Mouse (Mus musculus): ENCODE data around the gene Egfr.

The Egfr gene

GRCm38 (mm10) chr11:16830531-16831227, 78.7 kb downstream of the Egfr start:
- DNase-seq (ENCODE audit: low spot score) = peak; percentile 53

- DNase-seq (ENCODE audit: low spot score) = no peak
Measured at GRCm38 (mm10) chr11:16831974-16832464, 80.0 kb downstream of the Egfr start.

- no peak for DNase-seq (ENCODE audit: low spot score)
Measured at GRCm38 (mm10) chr11:16838772-16839171, 86.8 kb downstream of the Egfr start.

DNA sequence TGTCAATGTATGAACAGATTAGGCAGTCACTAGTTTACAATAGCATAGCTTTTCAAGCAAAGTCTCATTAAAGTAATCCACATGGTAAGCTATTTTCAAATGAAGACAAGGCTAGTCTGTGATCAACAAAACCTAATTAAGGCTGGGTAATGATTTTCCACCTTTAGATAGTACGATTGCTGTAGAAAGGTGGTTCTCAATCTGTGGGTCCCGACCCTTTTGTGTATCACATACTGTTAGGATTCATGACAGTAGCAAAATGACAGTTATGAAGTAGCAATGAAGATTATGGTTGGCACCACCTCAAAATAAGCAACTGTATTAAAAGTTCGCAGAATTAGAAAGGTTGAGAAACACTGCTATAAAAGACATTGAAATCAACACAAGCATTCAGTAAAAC, 90.9 kb downstream of the Egfr start:
- DNase-seq (ENCODE audit: low spot score) = no peak

DNA sequence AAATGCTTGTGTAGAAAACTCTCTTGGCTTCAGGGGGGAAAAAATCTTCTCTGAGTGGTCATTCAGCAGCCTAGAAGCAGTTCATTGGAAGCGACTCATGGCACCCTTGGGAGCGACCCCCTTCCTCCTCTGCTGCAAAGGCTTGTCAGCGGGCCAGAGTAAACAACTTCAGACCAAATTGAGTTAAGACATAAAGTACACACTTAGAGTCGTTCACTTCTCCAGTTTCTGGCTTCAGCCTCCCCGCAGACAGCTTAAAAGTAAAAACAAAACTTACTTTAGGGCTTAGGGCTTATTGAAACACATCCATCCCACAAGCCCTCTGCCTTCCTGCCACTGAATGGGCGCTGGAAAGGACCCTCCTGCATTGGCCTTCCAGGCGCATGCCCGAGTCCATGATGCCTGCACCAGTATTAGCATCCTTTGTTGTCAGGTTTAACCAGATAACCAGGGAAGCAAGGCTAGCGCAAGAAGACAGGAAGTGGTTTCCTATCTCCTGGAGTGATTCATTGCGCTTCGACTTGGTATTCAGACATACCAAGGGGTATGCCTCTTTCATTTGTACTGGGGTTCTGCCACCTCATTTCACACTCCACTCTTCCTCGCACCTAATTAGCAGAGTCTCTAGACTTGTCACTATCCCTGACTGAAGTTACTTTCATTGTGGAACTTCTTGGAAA, 92.0 kb downstream of the Egfr start:
- peak; percentile 34 for DNase-seq (ENCODE audit: low spot score)

DNA sequence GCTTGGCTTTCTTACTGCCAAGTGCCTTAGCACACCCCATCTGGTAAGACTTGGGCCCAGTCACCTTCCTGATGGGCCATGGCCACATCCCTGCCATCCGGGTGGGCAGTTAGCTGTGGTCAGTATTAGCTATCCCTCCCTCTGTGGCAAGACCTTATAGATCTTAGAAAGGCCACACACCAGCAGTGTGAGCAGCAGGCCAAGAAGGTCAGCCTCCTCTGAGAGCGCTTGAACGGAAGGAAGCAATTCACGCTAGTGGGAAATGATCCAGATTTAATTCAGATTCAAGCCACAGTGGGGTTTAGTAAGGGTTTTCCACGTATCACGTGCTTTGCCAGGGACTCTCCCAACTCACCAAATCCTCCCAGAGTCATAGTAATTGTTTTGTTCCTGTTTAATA, 96.9 kb downstream of the Egfr start:
- peak; percentile 14 for DNase-seq (ENCODE audit: low spot score)

- no peak for DNase-seq (ENCODE audit: low spot score)
Measured at GRCm38 (mm10) chr11:16851361-16851760, 99.4 kb downstream of the Egfr start.

DNA sequence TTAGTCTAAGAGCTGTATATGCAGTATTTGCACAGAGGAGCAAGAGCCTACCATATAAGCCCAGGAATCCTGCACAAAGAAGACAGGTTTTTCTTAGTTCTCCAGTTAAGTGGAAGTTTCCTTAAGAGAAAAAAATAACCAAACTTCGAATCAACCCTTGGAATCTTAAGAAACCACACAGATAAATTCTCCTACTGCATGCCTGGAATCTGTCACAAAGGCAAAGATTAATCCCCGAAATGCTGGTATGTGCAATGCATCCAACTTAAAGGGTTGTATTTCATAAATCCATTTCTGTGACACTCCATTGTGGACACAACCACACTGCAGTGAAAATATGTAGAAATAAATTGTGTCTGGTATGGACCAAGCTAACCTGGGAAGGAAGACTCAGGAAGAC, 102.1 kb downstream of the Egfr start:
- no peak for DNase-seq (ENCODE audit: low spot score)

DNA sequence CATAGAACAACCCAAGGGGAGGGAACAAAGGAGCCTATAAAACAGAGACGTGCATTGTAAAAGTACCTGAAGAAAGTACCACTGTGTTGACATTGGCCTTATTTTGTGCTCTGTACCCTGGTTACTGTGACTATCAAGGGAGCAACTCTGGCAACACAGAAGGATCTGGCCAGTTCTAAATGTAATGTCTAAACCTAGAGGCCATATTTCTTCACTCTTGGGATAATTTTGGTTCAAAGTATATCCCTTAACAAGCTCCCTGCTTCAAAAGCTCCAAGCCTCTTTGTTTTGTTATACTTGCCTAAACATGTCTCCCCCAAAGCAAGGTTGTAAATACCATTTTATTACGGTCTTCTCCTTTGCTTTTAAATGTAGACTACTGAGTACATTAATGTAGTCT, 105.3 kb downstream of the Egfr start:
- no peak for DNase-seq (ENCODE audit: low spot score)

DNA sequence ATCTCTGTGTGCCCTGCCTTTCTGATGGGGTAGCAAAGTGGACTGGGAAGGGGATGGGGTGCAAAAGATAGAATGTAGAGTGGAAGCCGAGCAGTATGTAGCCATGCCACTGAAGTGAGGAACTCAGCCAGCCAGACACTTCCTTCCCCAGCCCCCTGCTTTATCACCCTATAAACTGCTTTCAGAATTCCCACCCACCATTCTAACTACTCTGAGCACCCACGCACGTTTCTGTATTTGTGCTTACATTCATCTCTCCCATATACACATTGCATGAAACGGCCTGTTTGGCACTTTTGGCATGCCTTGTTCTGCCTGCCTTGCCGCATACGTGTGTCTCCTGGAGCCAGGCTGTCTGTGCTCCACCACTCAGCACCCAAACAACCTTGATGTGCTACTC, 109.0 kb downstream of the Egfr start:
- no peak for DNase-seq (ENCODE audit: low spot score)

DNA sequence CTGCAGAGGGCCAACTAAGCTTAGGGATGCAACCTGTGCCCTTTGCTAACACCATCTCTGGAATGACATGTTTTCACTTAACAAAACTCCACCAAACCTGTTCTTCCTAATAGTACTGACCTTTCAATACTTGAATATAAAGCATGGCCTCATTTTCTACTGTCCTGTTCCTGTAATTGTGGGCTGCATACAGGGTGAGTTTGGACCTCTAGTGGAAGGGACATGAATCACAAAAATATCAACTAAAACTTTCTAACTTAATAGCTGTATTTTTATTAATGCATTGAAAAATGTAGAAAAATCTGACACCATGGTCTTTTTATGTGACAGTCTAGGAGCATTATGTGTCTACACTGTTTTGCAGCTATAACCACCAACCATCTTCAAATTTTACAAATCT, 111.5 kb downstream of the Egfr start:
- DNase-seq (ENCODE audit: low spot score) = no peak

DNA sequence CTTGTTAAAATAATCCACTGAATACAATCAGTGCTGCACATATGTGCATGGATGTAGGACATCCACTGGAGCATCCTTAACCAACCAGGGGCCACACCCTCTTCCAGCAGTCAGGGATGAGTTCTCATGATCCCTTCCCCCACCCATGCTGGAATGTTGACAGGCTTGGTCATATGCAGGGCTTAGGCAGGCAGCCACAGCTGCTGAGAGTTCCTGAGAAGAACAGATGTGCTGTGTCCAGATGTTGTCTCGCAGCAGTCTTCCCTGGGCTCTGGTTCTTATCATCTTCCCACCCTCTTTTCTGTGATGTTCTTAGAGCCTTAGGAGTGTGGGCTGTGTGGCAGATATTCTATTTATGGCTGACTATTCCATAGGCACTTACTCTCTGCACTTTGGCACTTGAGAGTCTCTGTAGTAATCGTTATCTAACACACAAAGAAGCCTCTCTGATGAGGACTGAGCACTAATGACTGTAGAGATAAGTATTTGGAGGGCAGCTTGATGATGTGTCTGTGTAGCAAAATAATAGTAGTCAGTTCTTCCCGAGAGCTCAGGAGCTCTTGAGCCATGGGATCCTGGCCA, 113.1 kb downstream of the Egfr start:
- DNase-seq (ENCODE audit: low spot score) = peak; percentile 51

GRCm38 (mm10) chr11:16868051-16868450, 116.0 kb downstream of the Egfr start:
- DNase-seq (ENCODE audit: low spot score) = no peak

- DNase-seq (ENCODE audit: low spot score) = no peak
Measured at GRCm38 (mm10) chr11:16869506-16869905, 117.5 kb downstream of the Egfr start.

DNA sequence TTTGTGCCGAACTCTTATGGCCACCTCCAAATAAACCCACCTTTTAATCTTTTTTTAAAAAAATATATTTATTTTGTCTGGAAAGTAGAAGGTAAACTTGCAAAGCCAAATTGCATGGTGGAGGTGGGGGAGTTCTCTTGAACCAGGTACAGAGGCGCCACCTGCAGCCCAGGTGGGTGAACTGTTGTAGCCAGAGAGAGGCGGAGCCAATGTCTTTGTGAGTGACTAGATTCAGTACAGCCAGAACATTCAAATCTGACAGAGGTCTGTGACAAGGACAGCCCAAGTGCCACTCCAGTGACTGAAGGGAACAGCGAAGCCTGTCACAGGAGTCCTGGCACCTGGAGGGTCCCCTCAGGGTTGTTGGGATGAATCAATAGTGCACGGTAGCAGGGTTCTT, 119.1 kb downstream of the Egfr start:
- DNase-seq (ENCODE audit: low spot score) = peak; percentile 77

GRCm38 (mm10) chr11:16877676-16878378, 125.8 kb downstream of the Egfr start:
- DNase-seq (ENCODE audit: low spot score) = peak; percentile 52

GRCm38 (mm10) chr11:16881932-16882331, 129.9 kb downstream of the Egfr start:
- no peak for DNase-seq (ENCODE audit: low spot score)

GRCm38 (mm10) chr11:16886152-16886551, 134.1 kb downstream of the Egfr start:
- no peak for DNase-seq (ENCODE audit: low spot score)

DNA sequence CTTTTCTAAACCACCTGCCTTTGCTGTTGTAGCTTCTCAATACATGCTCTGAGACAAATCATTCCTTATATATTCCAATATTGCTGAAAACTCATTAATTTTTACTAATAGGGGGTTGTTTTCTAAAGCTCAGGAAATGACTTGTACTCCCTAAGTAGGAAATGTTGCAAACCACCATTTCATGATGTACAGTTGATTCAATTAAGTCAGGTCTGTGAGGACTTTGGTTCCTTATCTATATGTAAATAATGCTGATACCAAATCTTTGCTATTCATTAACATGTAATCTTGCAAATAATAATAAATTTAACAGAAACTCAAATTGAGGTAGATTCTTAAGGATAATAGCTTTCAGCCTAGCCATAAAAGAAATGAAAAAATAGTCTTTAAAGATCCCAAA, 136.1 kb downstream of the Egfr start:
- DNase-seq (ENCODE audit: low spot score) = no peak

- peak; percentile 24 for DNase-seq (ENCODE audit: low spot score)
Measured at GRCm38 (mm10) chr11:16895441-16896356, 143.7 kb downstream of the Egfr start.

- no peak for DNase-seq (ENCODE audit: low spot score)
Measured at GRCm38 (mm10) chr11:16897681-16898080, 145.7 kb downstream of the Egfr start.

- DNase-seq (ENCODE audit: low spot score) = no peak
Measured at GRCm38 (mm10) chr11:16900182-16900581, 148.2 kb downstream of the Egfr start.

All from urinary bladder, postnatal 14 days (tissue).